Mouse (Mus musculus) limb, embryonic 15.5 days (tissue): ENCODE data around the gene Vmn2r21. TPM values are rescaled to one million over a fixed set of nuclear protein-coding genes. Genes with fewer than 3 reads are reported as not detected.
"Not testable (repeated sequence)": the region's sequence is repeated elsewhere in the genome, so short reads cannot be mapped to it uniquely, and the experiment has no call there.

ENCODE experiments used
- ATAC-seq: fragments of 200-750 bp; cut with Nextera tagmentation; 2 replicates; pipeline ENCODE4 v1.8.0; 2017; ENCODE audit warnings: low read depth, moderate TSS enrichment; ENCODE audit not compliant: insufficient number of reproducible peaks, low FRiP score, low TSS enrichment
- H3K27ac ChIP-seq: fragments of 300-500 bp; sonication (generic); 2 replicates; pipeline ENCODE4 v1.5.1; 2015; ENCODE audit warnings: moderate library complexity, mild to moderate bottlenecking, inconsistent platforms
- H3K27me3 ChIP-seq: fragments of 300-500 bp; sonication (generic); 2 replicates; pipeline ENCODE4 v1.6.1; 2015; ENCODE audit warnings: inconsistent platforms
- H3K36me3 ChIP-seq: fragments of 300-500 bp; sonication (generic); 2 replicates; pipeline ENCODE4 v1.6.1; 2015; ENCODE audit warnings: inconsistent platforms
- H3K4me1 ChIP-seq: fragments of 300-500 bp; sonication (generic); 2 replicates; pipeline ENCODE4 v1.6.1; 2015; ENCODE audit warnings: inconsistent platforms
- H3K4me2 ChIP-seq: fragments of 300-500 bp; sonication (generic); 2 replicates; pipeline ENCODE4 v1.6.1; 2015; ENCODE audit warnings: mild to moderate bottlenecking, inconsistent platforms
- H3K4me3 ChIP-seq: fragments of 300-500 bp; sonication (generic); 2 replicates; pipeline ENCODE4 v1.5.1; 2015; ENCODE audit warnings: mild to moderate bottlenecking, inconsistent platforms
- H3K9ac ChIP-seq: fragments of 300-500 bp; sonication (generic); 2 replicates; pipeline ENCODE4 v1.6.1; 2015; ENCODE audit warnings: inconsistent platforms
- H3K9me3 ChIP-seq: fragments of 300-500 bp; sonication (generic); 2 replicates; pipeline ENCODE4 v1.6.1; 2016; ENCODE audit warnings: inconsistent platforms
- WGBS: fragments of 180-500 bp; shearing (Covaris S2); methylation state at CpG from one replicate; pipeline ENCODE4 v1.1.7; 2015; 5-methylcytosine and 5-hydroxymethylcytosine counted together
- polyA plus RNA-seq: library from polyadenylated mRNA; unstranded; fragments of >200 nt; fragmentation: Nextera tagmentation; extraction: Ambion mirVana; gene quantifications from 2 replicates; pipeline ENCODE4 v1.2.1, GENCODE M21; 2015

Gene Vmn2r21
- not detected in 2 replicates for polyA plus RNA-seq

DNA sequence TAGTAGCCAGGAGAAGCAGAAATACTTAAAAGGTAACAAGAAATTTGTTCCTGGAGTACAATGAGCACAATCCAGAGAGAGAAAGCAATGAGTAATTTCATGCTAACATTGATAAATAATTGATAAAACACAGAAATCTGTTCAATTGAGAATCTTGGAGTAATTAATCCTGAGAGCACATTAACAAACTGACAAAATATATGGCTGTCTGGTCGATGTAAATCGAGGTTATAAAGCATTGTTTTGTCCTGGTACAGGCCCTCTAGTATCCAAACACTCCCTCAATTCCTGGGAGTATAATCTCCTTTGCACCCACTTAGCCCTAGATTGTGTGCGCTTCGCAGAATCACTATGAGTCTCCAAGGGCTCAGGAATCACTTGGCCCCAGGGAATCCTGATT, at the start of gene Vmn2r21:
TSS of gene Vmn2r21 (minus strand) at position 101 of the 400 bp plus-strand sequence.
- H3K4me1 ChIP-seq, H3K9me3 ChIP-seq, H3K27me3 ChIP-seq, H3K9ac ChIP-seq, H3K4me2 ChIP-seq, ATAC-seq, H3K36me3 ChIP-seq, H3K4me3 ChIP-seq, H3K27ac ChIP-seq: not testable (repeated sequence)
- WGBS = no CpG with 5 or more reads among the region's 4 CpGs

DNA sequence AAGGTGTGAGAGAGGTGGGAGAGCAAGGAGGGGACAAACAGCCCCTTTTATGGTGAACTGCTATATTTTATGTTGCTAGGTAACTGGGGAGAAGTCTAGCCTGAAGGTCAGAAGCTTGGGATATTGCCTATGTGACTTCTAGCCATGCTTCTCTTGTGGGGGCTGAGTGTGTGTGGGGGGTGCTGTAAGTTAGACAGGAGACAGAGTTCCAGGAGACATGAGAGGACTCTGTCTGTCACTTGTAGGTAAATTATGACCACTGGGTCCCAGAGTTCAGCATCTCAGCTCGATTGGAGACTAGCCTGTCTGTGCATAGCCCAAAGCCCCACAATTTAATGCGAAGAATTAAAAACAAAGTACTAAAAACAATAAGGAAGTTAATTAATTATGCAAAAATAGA, 41.5 kb upstream of the Vmn2r21 start:
- H3K4me2 ChIP-seq, H3K4me3 ChIP-seq, H3K27me3 ChIP-seq, H3K4me1 ChIP-seq, H3K36me3 ChIP-seq, ATAC-seq, H3K9me3 ChIP-seq, H3K27ac ChIP-seq, H3K9ac ChIP-seq: not testable (repeated sequence)
- no CpG with 5 or more reads among the region's 2 CpGs for WGBS

DNA sequence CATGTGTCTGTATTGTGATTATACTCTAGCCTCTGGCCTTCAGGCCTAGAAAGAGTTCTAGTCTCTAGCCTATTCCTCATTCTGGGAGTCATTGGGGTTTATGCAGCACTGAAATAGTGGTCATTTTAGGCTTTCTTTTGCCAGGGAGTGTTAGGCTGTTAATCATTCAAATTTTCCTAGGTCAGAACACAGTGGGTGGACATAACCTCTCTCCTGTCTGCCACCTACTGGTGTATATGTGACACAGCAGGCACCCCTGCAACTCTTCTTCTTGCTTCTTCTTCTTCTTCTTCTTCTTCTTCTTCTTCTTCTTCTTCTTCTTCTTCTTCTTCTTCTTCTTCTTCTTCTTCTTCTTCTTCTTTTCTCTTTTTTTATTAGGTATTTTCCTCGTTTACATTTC, 6.5 kb upstream of the Vmn2r21 start:
- no CpG with 5 or more reads among the region's 1 CpGs for WGBS
- H3K4me2 ChIP-seq, H3K9me3 ChIP-seq, H3K36me3 ChIP-seq, H3K4me3 ChIP-seq, H3K27ac ChIP-seq, H3K27me3 ChIP-seq, H3K4me1 ChIP-seq, ATAC-seq, H3K9ac ChIP-seq: not testable (repeated sequence)

DNA sequence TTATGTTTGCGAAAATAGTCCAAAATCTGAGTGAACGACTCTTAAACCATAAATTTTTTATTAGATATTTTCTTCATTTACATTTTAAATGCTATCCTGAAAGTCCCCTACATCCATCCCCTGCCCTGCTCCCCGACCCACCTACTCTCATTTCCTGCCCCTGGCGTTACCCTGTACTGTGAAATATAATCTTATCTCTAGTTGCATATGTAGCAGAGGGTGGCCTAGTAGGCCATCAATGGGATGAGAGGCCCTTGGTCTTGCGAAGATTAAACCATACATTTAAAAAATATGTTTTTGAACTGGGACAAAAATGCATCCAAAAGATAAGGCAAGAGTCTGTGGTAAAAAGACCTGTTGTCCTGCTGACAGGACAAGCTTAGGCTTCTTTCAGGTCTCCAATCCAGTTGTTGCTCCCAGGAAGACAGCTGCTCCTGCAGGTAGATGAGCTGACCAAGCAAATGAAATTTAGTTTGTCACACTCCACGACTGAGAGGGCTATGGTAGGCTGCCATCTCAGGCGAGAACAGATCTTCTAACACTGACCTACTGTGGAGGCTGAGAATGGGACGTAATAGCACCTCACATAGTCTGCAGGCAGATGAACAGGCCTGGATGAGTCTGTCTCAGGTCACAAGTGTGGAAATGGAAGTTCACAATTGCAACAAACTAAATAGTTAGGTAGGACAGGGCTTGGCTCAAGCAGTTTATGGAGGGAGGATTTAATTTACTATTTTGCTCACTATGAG, 10.8 kb downstream of the Vmn2r21 start:
- H3K9ac ChIP-seq, H3K36me3 ChIP-seq, H3K27me3 ChIP-seq, H3K4me2 ChIP-seq, H3K4me1 ChIP-seq, ATAC-seq, H3K9me3 ChIP-seq, H3K4me3 ChIP-seq, H3K27ac ChIP-seq: not testable (repeated sequence)
- WGBS = no CpG with 5 or more reads among the region's 8 CpGs

- H3K9ac ChIP-seq, H3K36me3 ChIP-seq, H3K27ac ChIP-seq, H3K4me3 ChIP-seq, H3K27me3 ChIP-seq, H3K4me2 ChIP-seq, H3K4me1 ChIP-seq, H3K9me3 ChIP-seq, ATAC-seq: not testable (repeated sequence)
- no CpG with 5 or more reads among the region's 5 CpGs for WGBS
Measured at GRCm38 (mm10) chr6:123473045-123473444, 60.2 kb downstream of the Vmn2r21 start.

DNA sequence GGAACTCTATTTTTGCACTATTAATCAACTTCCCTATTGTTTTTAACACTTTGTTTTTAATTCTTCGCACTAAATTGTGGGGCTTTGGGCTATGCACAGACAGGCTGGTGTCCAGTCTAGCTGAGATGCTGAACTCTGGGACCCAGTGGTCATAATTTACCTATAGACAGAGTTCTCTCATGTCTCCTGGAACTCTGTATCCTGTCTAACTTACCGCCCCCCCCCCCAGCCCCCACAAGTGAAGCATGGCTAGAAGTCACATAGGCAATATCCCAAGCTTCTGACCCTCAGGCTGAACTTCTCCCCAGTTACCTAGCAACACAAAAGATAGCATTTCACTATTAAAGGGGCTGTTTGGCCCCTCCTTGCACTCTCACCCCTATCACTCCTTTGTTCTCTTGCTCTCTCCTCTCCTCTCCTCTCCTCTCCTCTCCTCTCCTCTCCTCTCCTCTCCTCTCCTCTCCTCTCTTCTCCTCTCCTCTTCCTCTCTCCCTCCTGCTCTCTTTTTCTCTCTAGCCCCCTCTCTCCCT, 60.7 kb downstream of the Vmn2r21 start:
- WGBS = no CpG with 5 or more reads among the region's 2 CpGs
- not testable (repeated sequence) for H3K27me3 ChIP-seq, ATAC-seq, H3K9ac ChIP-seq, H3K4me3 ChIP-seq, H3K9me3 ChIP-seq, H3K27ac ChIP-seq, H3K36me3 ChIP-seq, H3K4me2 ChIP-seq, H3K4me1 ChIP-seq

GRCm38 (mm10) chr6:123468651-123469050, 64.6 kb downstream of the Vmn2r21 start:
- no CpG with 5 or more reads among the region's 1 CpGs for WGBS
- not testable (repeated sequence) for H3K4me3 ChIP-seq, H3K9ac ChIP-seq, H3K4me2 ChIP-seq, H3K27me3 ChIP-seq, H3K36me3 ChIP-seq, H3K4me1 ChIP-seq, ATAC-seq, H3K9me3 ChIP-seq, H3K27ac ChIP-seq

Other genes starting within 250 kb of the Vmn2r21 start
- gene Clec4e, start 243.5 kb downstream of the Vmn2r21 start, polyA plus RNA-seq = 0.06 TPM in 1 of 2 replicates, not detected in the other
- gene Vmn2r19, start 225.1 kb downstream of the Vmn2r21 start, polyA plus RNA-seq = not detected in 2 replicates
- not detected in 2 replicates for gene Vmn2r20, start 115.3 kb downstream of the Vmn2r21 start, polyA plus RNA-seq
- gene Vmn2r22, start 117.3 kb upstream of the Vmn2r21 start, polyA plus RNA-seq = not detected in 2 replicates
- gene Vmn2r23, start 169.3 kb upstream of the Vmn2r21 start, polyA plus RNA-seq = not detected in 2 replicates
- not detected in 2 replicates for gene Vmn2r24, start 245.5 kb upstream of the Vmn2r21 start, polyA plus RNA-seq